Mouse (Mus musculus): ENCODE results near the gene Cdh11. TPM values are rescaled to one million over a fixed set of nuclear protein-coding genes. Genes with fewer than 3 reads are reported as not detected.

The Cdh11 gene
- polyA plus RNA-seq, 1 experiment from 2014 or later: 112 TPM

DNA sequence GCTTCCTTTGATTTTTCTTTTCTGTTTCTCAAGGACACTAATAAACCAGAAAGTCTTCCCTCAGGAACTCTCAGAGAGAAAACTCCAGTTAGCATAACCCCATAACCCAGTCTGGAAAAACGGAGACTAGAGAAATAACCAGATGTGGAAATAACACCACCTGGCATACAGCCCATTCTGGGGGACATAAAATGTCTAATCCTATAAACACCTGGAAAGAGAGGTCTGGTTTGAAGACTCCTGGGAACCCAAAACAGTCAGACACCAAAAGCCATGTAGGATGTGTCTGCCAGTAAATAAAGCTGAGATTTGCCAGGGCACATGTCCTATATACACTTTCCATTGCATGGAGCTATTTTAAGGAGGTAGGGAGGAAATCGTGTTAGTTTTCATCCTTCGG lies 42.5 kb downstream of the Cdh11 start:
- DNase-seq (ENCODE audit: low spot score): no peak
- Histone ChIP-seq H3K36me3 (peaks cover 47% of the 10 kb centered on the region), H3K4me3 (no peak overlapping the region), H3K27ac (no peak overlapping the region), H3K9me3 (replicated peaks) (no peaks in the 10 kb centered on the region), H3K4me1 (peaks cover 25% of the 10 kb centered on the region), H3K27me3 (ENCODE audit: low read depth, poor library complexity, severe bottlenecking) (no peaks in the 10 kb centered on the region)
- WGBS: 68% methylated on average over 3 of the region's 3 CpGs

DNA sequence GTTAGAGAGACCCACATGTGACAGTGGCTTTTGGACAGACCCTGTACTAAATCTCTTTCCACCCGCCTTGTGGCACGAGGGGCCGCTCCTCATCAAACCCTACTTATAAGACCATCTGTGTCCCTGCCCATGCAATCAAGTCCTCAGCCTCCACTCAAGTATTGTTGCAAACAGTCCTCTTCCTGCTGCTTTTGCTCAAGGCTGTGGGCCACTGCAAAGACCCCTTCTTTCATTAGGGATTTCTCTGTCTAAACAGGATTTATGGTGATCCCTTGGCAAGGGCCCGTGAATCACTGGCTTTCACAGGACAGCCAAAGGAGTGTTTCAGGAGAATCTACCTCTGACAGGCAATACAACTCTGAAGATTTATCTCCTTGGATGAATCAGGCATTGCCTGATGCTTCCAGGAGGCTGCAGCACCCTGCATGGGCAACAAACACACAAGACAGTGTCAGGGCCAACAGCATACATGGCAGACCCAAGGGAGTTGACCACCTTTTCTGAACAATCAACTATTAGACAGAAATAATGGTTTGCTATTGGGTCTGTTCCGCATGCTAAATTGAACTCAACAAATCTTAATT lies 43.3 kb downstream of the Cdh11 start:
- peaks cover 49% of the 10 kb centered on the region for H3K36me3 ChIP-seq
- H3K9me3 ChIP-seq (replicated peaks): no peaks in the 10 kb centered on the region
- H3K4me3 ChIP-seq: no peak overlapping the region
- 41% methylated on average over 5 of the region's 5 CpGs for WGBS
- H3K4me1 ChIP-seq: peaks cover 25% of the 10 kb centered on the region
- no peak overlapping the region for H3K27ac ChIP-seq
- no peaks in the 10 kb centered on the region for H3K27me3 ChIP-seq (ENCODE audit: low read depth, poor library complexity, severe bottlenecking)
- no peak for DNase-seq (ENCODE audit: low spot score)

DNA sequence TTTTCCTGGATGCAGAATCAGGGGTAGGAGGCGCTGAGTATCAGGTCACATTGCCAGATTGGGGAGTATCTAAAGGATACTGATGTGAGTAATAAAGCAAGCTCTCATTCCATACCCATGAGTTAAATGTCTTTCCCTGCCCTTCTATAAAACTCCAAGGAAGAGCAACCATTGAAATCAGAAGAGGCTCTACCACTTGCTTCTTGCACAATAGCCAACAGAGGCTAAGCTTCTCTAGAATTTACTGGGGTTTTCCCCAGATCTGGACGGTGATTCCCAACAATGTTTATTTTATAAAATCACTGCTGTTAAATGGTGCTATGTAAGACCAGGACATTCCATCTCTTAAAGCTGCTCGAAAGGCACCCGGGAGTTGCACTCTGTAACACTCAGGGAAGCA lies 44.5 kb downstream of the Cdh11 start:
- WGBS: 80% methylated on average over 4 of the region's 4 CpGs
- peaks cover 25% of the 10 kb centered on the region for H3K4me1 ChIP-seq

DNA sequence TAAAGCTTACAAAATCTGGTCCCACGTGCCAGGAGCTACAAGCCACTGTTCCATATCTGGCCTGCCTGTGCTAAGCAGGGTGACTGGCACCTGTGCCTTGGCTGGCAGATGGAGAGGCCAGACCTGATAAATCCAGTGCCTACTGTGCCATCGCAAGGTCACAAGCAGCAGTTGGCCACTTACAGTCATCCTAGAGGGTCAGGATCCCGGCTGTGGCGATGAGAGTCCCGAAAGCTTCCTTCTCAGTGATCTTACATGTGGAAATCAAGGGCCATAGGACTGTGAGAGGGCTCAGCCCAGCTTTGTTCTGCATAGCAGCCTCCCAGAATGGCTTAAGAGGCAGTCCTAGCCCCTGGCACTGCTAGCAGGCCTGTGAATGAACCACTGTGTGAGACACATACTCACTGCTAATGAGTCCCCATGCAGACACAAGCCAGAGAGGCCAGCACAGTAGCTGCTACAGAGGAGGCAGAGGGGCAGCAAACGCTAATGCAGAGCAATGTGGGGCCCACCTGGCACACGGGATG lies 46.4 kb downstream of the Cdh11 start:
- no peaks in the 10 kb centered on the region for H3K27me3 ChIP-seq (ENCODE audit: low read depth, poor library complexity, severe bottlenecking)
- WGBS: 89% methylated on average over 7 of the region's 7 CpGs

More for the DNA sequence above, 44.5 kb downstream of the Cdh11 start:
- Histone ChIP-seq H3K36me3 (peaks cover 48% of the 10 kb centered on the region), H3K27me3 (ENCODE audit: low read depth, poor library complexity, severe bottlenecking) (no peaks in the 10 kb centered on the region), H3K9me3 (replicated peaks) (no peaks in the 10 kb centered on the region), H3K4me3 (no peak overlapping the region), H3K27ac (no peak overlapping the region)
- no peak for DNase-seq (ENCODE audit: low spot score)

DNA sequence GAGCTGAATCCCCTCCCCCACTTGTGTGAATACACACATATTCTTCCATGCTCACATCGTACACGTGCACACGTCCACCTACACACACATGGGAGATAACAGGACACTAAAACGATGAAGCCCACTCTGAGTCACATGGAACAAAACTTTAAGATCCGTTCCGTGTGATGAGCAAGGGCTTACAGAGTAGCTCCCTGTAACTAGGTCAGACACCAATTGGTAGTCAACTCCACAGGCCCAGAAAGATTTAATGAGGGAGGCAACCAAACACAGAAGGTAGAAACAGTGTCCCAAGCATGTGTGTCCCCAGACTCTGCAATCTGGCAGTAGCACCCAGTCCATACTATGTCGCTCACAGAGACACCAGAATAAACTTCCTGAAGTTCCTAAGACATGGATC lies 47.0 kb downstream of the Cdh11 start:
- no peaks in the 10 kb centered on the region for H3K27me3 ChIP-seq (ENCODE audit: low read depth, poor library complexity, severe bottlenecking)
- no peak overlapping the region for H3K4me3 ChIP-seq
- DNase-seq (ENCODE audit: low spot score): no peak
- peaks cover 25% of the 10 kb centered on the region for H3K4me1 ChIP-seq
- 92% methylated on average over 7 of the region's 7 CpGs for WGBS
- H3K27ac ChIP-seq: no peak overlapping the region
- H3K9me3 ChIP-seq (replicated peaks): no peaks in the 10 kb centered on the region
- peaks cover 59% of the 10 kb centered on the region for H3K36me3 ChIP-seq

More for the DNA sequence above, 46.4 kb downstream of the Cdh11 start:
- peaks cover 56% of the 10 kb centered on the region for H3K36me3 ChIP-seq
- peaks cover 25% of the 10 kb centered on the region for H3K4me1 ChIP-seq
- no peak for DNase-seq (ENCODE audit: low spot score)
- no peak overlapping the region for H3K27ac ChIP-seq
- H3K4me3 ChIP-seq: no peak overlapping the region
- H3K9me3 ChIP-seq (replicated peaks): no peaks in the 10 kb centered on the region

DNA sequence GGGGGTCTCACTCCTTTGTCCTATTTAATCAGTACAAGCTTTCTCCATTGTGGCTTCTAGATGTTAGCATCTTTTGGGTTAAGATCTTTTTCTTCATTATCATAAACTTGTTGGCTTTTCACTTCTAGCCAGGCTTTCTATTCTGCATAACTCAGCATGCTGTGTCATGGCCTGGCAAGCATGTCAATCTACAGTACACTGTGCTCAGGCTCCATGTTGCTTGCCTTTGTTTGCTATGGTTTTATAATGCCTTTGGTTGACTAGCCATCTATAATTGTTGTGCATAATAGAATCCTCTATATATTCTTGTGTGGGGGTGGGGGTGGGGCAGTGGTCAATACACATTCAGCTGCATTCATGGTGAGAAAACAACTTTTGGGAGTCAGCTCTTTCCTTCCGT lies 51.0 kb downstream of the Cdh11 start:
- WGBS: 90% methylated on average over 1 of the region's 1 CpGs
- H3K36me3 ChIP-seq: peaks cover 48% of the 10 kb centered on the region
- no peaks in the 10 kb centered on the region for H3K9me3 ChIP-seq (replicated peaks)
- peaks cover 7% of the 10 kb centered on the region for H3K4me1 ChIP-seq
- no peak overlapping the region for H3K27ac ChIP-seq
- H3K4me3 ChIP-seq: no peak overlapping the region
- no peaks in the 10 kb centered on the region for H3K27me3 ChIP-seq (ENCODE audit: low read depth, poor library complexity, severe bottlenecking)
- DNase-seq (ENCODE audit: low spot score): no peak

DNA sequence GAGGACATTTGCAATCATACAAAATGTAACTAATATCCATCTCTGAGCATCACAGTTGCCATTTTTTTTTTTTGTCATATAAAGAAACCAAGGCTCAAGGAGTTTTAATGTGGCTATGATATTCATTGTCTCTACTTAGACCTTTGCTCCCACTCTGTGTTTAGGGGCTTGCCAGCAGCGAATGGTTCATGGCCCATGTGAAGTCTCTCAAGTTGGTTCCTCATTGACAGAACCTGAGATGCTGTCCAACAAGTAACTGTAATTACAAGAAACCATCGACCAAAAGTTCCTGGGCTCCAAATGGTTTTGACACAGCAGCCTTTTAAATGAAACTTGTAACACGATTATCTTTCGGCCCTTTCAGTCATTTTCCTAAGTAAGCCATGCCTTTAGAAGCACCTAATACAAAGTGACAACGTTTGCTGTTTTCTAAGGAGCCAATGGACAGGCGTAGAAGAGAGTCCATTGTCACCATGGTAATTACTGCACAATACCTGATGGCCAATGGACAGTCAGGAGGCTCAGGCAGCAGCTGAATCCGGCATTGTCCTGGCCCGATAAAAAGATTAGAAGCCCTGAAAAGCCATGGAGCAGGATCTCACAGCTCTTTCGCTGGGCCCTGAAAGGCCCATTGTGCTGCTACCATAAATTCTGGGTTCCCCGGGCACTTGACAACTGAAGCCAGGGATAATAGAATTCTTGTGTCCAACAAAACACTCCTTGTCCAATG lies 59.1 kb downstream of the Cdh11 start:
- DNase-seq (ENCODE audit: low spot score): no peak
- Histone ChIP-seq H3K9me3 (replicated peaks) (no peaks in the 10 kb centered on the region), H3K27ac (no peak overlapping the region), H3K4me1 (no peaks in the 10 kb centered on the region), H3K36me3 (peaks cover 40% of the 10 kb centered on the region), H3K4me3 (no peak overlapping the region), H3K27me3 (ENCODE audit: low read depth, poor library complexity, severe bottlenecking) (no peaks in the 10 kb centered on the region)
- WGBS: 86% methylated on average over 10 of the region's 10 CpGs

DNA sequence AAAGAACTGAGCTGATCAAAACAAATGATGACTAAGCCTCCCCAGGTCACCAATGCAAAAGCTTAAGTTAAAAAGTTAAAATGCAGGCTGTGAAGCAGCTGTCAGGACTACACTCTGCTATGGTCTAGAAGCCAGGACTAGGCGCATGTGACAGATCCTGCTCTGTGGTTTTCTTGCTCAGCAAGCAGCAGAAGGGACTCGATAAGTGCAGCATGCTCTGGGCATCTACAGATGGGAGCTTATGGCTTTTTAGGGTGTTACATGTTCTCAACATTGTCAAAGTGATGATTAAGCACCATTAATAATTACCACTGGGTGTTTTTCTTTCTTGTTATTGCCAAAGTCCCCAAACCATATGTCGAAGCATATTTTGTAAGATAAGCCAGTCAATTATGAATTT lies 59.9 kb downstream of the Cdh11 start:
- 89% methylated on average over 3 of the region's 3 CpGs for WGBS
- Histone ChIP-seq H3K4me3 (no peak overlapping the region), H3K27me3 (ENCODE audit: low read depth, poor library complexity, severe bottlenecking) (no peaks in the 10 kb centered on the region), H3K36me3 (peaks cover 38% of the 10 kb centered on the region), H3K4me1 (no peaks in the 10 kb centered on the region), H3K27ac (no peak overlapping the region), H3K9me3 (replicated peaks) (no peaks in the 10 kb centered on the region)
- DNase-seq (ENCODE audit: low spot score): no peak

DNA sequence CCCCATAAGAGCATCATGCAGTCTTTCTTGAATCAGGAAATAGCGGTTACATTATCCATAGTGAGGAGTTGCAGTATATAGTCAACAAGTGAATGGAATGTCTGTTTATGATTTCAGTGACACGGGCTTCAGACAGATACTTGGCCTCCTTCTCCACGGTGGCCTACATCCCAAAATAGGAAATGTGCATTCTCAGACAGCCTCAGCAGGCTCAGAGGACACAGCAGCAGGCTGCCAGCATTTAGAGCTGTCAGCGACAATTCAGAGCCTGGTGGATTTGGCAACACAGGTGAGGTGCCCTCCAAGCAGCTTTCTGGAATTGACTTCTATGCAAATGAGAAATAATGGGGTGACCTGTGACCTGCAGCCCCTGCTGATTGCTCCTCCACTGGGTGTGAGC lies 69.5 kb downstream of the Cdh11 start:
- no peaks in the 10 kb centered on the region for H3K27me3 ChIP-seq (ENCODE audit: low read depth, poor library complexity, severe bottlenecking)
- no peak for DNase-seq (ENCODE audit: low spot score)

DNA sequence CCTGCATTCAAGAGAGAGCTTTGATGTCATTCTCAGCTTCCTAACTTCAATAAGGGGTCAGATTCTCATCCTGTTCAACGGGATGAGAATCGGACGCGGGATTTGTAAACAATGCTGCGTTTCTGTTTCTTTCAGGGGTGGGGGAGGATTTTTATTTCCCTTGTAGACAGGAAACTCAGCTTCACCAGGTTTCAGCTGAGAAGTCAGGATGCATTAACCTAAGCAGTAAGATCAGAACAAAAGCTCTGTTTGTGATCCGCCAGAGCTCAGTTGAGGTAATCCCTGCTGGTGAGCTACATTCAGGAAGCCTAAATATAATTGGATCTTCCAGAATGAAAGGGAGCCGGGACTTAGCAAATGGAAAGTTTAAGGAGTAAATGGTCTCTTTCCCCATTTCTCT lies 78.1 kb downstream of the Cdh11 start:
- peaks cover 74% of the 10 kb centered on the region for H3K36me3 ChIP-seq
- H3K4me3 ChIP-seq: no peak overlapping the region
- no peaks in the 10 kb centered on the region for H3K27me3 ChIP-seq (ENCODE audit: low read depth, poor library complexity, severe bottlenecking)
- H3K4me1 ChIP-seq: 0 out of 2 replicates have a peak, but pooled peaks cover 6% of the 10 kb centered on the region
- no peaks in the 10 kb centered on the region for H3K9me3 ChIP-seq (replicated peaks)
- no peak overlapping the region for H3K27ac ChIP-seq
- 21% methylated on average over 7 of the region's 7 CpGs for WGBS
- DNase-seq (ENCODE audit: low spot score): no peak

More for the DNA sequence above, 69.5 kb downstream of the Cdh11 start:
- H3K9me3 ChIP-seq (replicated peaks): no peaks in the 10 kb centered on the region
- 69% methylated on average over 4 of the region's 4 CpGs for WGBS
- H3K4me1 ChIP-seq: no peaks in the 10 kb centered on the region
- no peak overlapping the region for H3K4me3 ChIP-seq
- H3K36me3 ChIP-seq: peaks cover 95% of the 10 kb centered on the region
- no peak overlapping the region for H3K27ac ChIP-seq

DNA sequence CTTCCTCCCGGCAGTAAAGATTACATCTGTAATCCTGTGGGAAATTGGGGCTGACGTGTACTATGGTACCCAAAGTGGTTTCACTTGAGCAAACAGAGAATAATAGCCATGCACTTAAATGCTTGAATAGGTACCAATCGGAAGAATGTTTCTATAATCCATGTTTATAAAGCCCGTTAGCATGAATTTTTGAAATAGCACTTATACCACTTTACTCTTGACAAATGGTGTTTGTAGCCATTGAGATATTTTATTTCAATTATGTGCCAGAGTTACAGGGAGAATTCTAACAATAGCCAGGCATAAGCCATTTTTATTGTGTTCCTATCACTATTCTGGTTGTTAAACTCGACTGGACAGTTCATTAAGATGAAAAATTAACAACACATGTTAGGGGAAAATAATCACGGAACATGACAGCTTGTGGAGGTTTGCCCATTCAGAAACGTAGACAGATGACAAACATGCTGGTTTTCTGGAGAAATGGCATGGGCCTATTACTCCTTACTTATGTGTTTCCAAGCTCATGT lies 80.0 kb downstream of the Cdh11 start:
- Histone ChIP-seq H3K4me3 (no peak overlapping the region), H3K36me3 (peaks cover 56% of the 10 kb centered on the region), H3K27me3 (ENCODE audit: low read depth, poor library complexity, severe bottlenecking) (no peaks in the 10 kb centered on the region), H3K9me3 (replicated peaks) (no peaks in the 10 kb centered on the region), H3K27ac (no peak overlapping the region), H3K4me1 (0 out of 2 replicates have a peak, but pooled peaks cover 6% of the 10 kb centered on the region)
- 70% methylated on average over 7 of the region's 7 CpGs for WGBS
- DNase-seq (ENCODE audit: low spot score): no peak

DNA sequence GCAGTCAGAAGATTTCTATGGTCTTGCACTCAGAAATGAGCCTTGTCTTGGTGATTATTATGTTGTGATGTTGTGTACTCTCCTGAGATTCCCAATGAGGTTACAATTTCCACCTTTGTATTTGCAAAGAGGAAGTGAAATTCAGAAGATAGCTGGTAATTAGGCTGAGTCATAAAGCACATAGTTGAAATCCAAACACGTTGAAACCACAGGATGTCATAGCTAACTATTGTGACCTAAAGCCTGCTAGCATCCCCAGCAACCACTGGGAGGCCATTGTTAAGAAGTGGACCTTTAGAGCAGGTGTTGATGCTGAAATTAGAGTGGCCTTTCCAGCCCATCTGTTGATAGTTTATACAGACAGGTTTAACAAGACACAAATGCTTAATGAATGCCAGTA lies 85.2 kb downstream of the Cdh11 start:
- H3K4me3 ChIP-seq: no peak overlapping the region
- no peak overlapping the region for H3K27ac ChIP-seq
- no peaks in the 10 kb centered on the region for H3K27me3 ChIP-seq (ENCODE audit: low read depth, poor library complexity, severe bottlenecking)
- DNase-seq (ENCODE audit: low spot score): no peak
- 57% methylated on average over 1 of the region's 1 CpGs for WGBS
- peaks cover 22% of the 10 kb centered on the region for H3K36me3 ChIP-seq
- no peaks in the 10 kb centered on the region for H3K9me3 ChIP-seq (replicated peaks)
- H3K4me1 ChIP-seq: peaks cover 15% of the 10 kb centered on the region

DNA sequence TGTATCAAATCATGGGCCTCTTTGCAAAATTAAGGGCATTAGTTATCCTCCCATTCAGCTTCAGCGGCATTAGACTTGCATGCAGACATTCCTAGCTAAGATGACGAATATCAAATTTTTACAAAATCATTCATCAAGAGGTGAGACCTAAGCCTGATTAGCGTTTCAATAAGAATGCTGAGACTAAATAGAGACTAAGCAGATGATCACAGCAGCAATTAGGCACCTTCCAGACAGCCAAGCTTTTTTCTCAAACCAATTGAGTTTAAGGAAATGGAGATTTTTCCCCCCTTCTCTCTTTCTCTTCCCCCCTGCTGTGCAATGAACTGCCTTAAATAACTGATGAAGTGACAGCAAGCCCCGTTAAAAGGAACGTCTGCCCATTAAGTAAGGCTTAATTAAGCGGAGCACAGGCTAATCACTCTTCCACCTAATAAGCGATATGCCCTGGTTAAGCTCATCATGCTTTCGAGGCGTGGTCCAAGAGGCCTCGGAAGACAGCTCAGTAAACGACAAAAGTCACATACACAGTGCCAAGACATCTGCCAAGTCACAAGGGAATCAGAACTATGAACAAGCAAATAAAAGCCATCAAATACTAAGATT lies 87.1 kb downstream of the Cdh11 start:
- no peak overlapping the region for H3K27ac ChIP-seq
- 27% methylated on average over 11 of the region's 11 CpGs for WGBS

More for the DNA sequence above, 87.1 kb downstream of the Cdh11 start:
- no peaks in the 10 kb centered on the region for H3K9me3 ChIP-seq (replicated peaks)
- H3K4me3 ChIP-seq: no peak overlapping the region
- peaks cover 17% of the 10 kb centered on the region for H3K4me1 ChIP-seq
- DNase-seq (ENCODE audit: low spot score): no peak
- no peaks in the 10 kb centered on the region for H3K27me3 ChIP-seq (ENCODE audit: low read depth, poor library complexity, severe bottlenecking)
- peaks cover 21% of the 10 kb centered on the region for H3K36me3 ChIP-seq

Measured in limb, embryonic 10.5 days (tissue).